Mouse (Mus musculus) CH12.LX (cell line): ENCODE data around the gene March10. TPM values are rescaled to one million over a fixed set of nuclear protein-coding genes. Genes with fewer than 3 reads are reported as not detected.

Experiments used
- DNase-seq: peaks from one replicate; pipeline ENCODE4 v3.0.0-alpha.2; 2013; ENCODE audit errors: extremely low read depth
- H3K27ac ChIP-seq: 2 replicates; pipeline ENCODE4 v1.5.1; 2012; ENCODE audit warnings: low read depth, mild to moderate bottlenecking, control low read depth, moderate library complexity; ENCODE audit not compliant: insufficient read depth
- H3K27me3 ChIP-seq: replicated peaks from 2 replicates; pipeline ENCODE3; 2012; ENCODE audit warnings: inconsistent platforms
- H3K36me3 ChIP-seq, 2 experiments: replicated peaks in 1 of 2; 2 replicates each; pipeline versions ENCODE3 to v1.6.1; 2012; ENCODE audit warnings: inconsistent platforms in 1 of 2, low read length in 1 of 2, mild to moderate bottlenecking in 1 of 2, mixed read lengths in 1 of 2, moderate library complexity in 1 of 2; ENCODE audit not compliant: control insufficient read depth in 1 of 2, insufficient read depth in 1 of 2
- H3K4me1 ChIP-seq, 2 experiments: 2 replicates each; pipeline ENCODE4 v1.6.1; 2012; ENCODE audit warnings: inconsistent platforms in 1 of 2, moderate library complexity in 1 of 2; ENCODE audit not compliant: insufficient read depth in 2 of 2, control insufficient read depth in 1 of 2
- H3K4me2 ChIP-seq: 2 replicates; pipeline ENCODE4 v1.6.1; 2012; ENCODE audit warnings: low read depth, mild to moderate bottlenecking, control low read depth; ENCODE audit not compliant: poor library complexity, insufficient read depth, severe bottlenecking
- H3K4me3 ChIP-seq, 3 experiments: fragments of 150-350 bp in 1 of 3; sonication (generic) in 1 of 3; replicated peaks in 1 of 3; 2 replicates each; pipeline versions ENCODE3 to v1.5.1; 2011 to 2012; ENCODE audit warnings: low read depth in 2 of 3, low read length in 2 of 3, mild to moderate bottlenecking in 2 of 3, moderate library complexity in 2 of 3, control low read depth in 1 of 3, improper control_type of control experiment in 1 of 3, inconsistent platforms in 1 of 3, mixed read lengths in 1 of 3; ENCODE audit not compliant: poor library complexity in 1 of 3
- H3K79me2 ChIP-seq: replicated peaks from 2 replicates; pipeline ENCODE4 v1.6.1; 2012; ENCODE audit warnings: mild to moderate bottlenecking, moderate library complexity; ENCODE audit not compliant: control insufficient read depth, poor library complexity, insufficient read depth, severe bottlenecking; ENCODE audit errors: extremely low read depth
- H3K9ac ChIP-seq: 2 replicates; pipeline ENCODE4 v1.6.1; 2012; ENCODE audit warnings: low read depth, mild to moderate bottlenecking, control low read depth, moderate library complexity; ENCODE audit not compliant: insufficient read depth
- H3K9me3 ChIP-seq: replicated peaks from 2 replicates; pipeline ENCODE3; 2012; ENCODE audit warnings: low read length, inconsistent platforms, mixed read lengths
- BHLHE40 ChIP-seq: IDR thresholded peaks from 2 replicates; pipeline ENCODE4 v1.6.1; 2011; ENCODE audit warnings: mild to moderate bottlenecking, low read depth, low read length, improper control_type of control experiment
- CHD2 ChIP-seq: IDR thresholded peaks from 2 replicates; pipeline ENCODE4 v1.6.1; 2011; ENCODE audit warnings: low read length, improper control_type of control experiment
- E2F4 ChIP-seq: IDR thresholded peaks from 2 replicates; pipeline ENCODE4 v1.6.1; 2011; ENCODE audit warnings: low read depth, low read length, improper control_type of control experiment; ENCODE audit not compliant: insufficient replicate concordance
- ETS1 ChIP-seq: conservative IDR thresholded peaks from 2 replicates; pipeline ENCODE4 v1.6.1; 2012; ENCODE audit warnings: low read depth, mild to moderate bottlenecking, inconsistent platforms, low read length, improper control_type of control experiment, moderate library complexity
- GABPA ChIP-seq: IDR thresholded peaks from 2 replicates; pipeline ENCODE4 v1.6.1; 2012; ENCODE audit warnings: low read depth, low read length, improper control_type of control experiment, inconsistent platforms; ENCODE audit not compliant: insufficient replicate concordance
- HCFC1 ChIP-seq: IDR thresholded peaks from 2 replicates; pipeline ENCODE4 v1.6.1; 2012; ENCODE audit warnings: low read depth, mild to moderate bottlenecking, inconsistent platforms, low read length, improper control_type of control experiment
- IRF4 ChIP-seq: IDR thresholded peaks from 2 replicates; pipeline ENCODE4 v1.6.1; 2014; ENCODE audit warnings: low read depth, mild to moderate bottlenecking, inconsistent platforms, low read length, improper control_type of control experiment
- JUN ChIP-seq: IDR thresholded peaks from 2 replicates; pipeline ENCODE4 v1.6.1; 2011; ENCODE audit warnings: low read depth, mild to moderate bottlenecking, low read length, improper control_type of control experiment, moderate library complexity; ENCODE audit not compliant: insufficient read depth
- JUND ChIP-seq: conservative IDR thresholded peaks from 2 replicates; pipeline ENCODE4 v1.6.1; 2011; ENCODE audit warnings: low read depth, low read length, improper control_type of control experiment
- KAT2A ChIP-seq: IDR thresholded peaks from 2 replicates; pipeline ENCODE4 v1.6.1; 2012; ENCODE audit warnings: low read length, improper control_type of control experiment, inconsistent platforms; ENCODE audit not compliant: insufficient replicate concordance
- MAX ChIP-seq: IDR thresholded peaks from 2 replicates; pipeline ENCODE4 v1.6.1; 2011; ENCODE audit warnings: low read length, improper control_type of control experiment
- MAZ ChIP-seq: IDR thresholded peaks from 2 replicates; pipeline ENCODE4 v1.6.1; 2012; ENCODE audit warnings: low read depth, mild to moderate bottlenecking, inconsistent platforms, low read length, improper control_type of control experiment, moderate library complexity
- MEF2A ChIP-seq: IDR thresholded peaks from 2 replicates; pipeline ENCODE4 v1.6.1; 2014; ENCODE audit warnings: low read depth, mild to moderate bottlenecking, inconsistent platforms, low read length, improper control_type of control experiment, borderline replicate concordance
- MYC ChIP-seq: IDR thresholded peaks from 2 replicates; pipeline ENCODE4 v1.6.1; 2011; ENCODE audit warnings: low read depth, mild to moderate bottlenecking, improper control_type of control experiment, low read length
- NELFE ChIP-seq: IDR thresholded peaks from 2 replicates; pipeline ENCODE4 v1.6.1; 2011; ENCODE audit warnings: low read depth, low read length, improper control_type of control experiment
- NRF1 ChIP-seq: IDR thresholded peaks from 2 replicates; pipeline ENCODE4 v1.6.1; 2014; ENCODE audit warnings: low read depth, mild to moderate bottlenecking, inconsistent platforms, low read length, improper control_type of control experiment, moderate library complexity
- PAX5 ChIP-seq: IDR thresholded peaks from 2 replicates; pipeline ENCODE4 v1.6.1; 2012; ENCODE audit warnings: low read length, inconsistent platforms, mixed read lengths
- POLR2A ChIP-seq: IDR thresholded peaks from 2 replicates; pipeline ENCODE4 v1.6.1; 2011; ENCODE audit warnings: low read depth, mild to moderate bottlenecking, improper control_type of control experiment, low read length
- POLR2AphosphoS2 ChIP-seq: IDR thresholded peaks from 2 replicates; pipeline ENCODE4 v1.6.1; 2011; ENCODE audit warnings: low read depth, low read length, improper control_type of control experiment
- RAD21 ChIP-seq: IDR thresholded peaks from 2 replicates; pipeline ENCODE4 v1.6.1; 2011; ENCODE audit warnings: low read depth, mild to moderate bottlenecking, low read length, improper control_type of control experiment, moderate library complexity
- RCOR1 ChIP-seq: conservative IDR thresholded peaks from 2 replicates; pipeline ENCODE4 v1.6.1; 2012; ENCODE audit warnings: low read depth, mild to moderate bottlenecking, inconsistent platforms, low read length, improper control_type of control experiment
- SIN3A ChIP-seq: IDR thresholded peaks from 2 replicates; pipeline ENCODE4 v1.6.1; 2012; ENCODE audit warnings: low read length, improper control_type of control experiment, inconsistent platforms
- SMC3 ChIP-seq: IDR thresholded peaks from 2 replicates; pipeline ENCODE4 v1.6.1; 2011; ENCODE audit warnings: low read depth, low read length, improper control_type of control experiment
- TCF12 ChIP-seq: IDR thresholded peaks from 2 replicates; pipeline ENCODE4 v1.6.1; 2014; ENCODE audit warnings: low read depth, mild to moderate bottlenecking, inconsistent platforms, low read length, improper control_type of control experiment
- UBTF ChIP-seq: IDR thresholded peaks from 2 replicates; pipeline ENCODE4 v1.6.1; 2012; ENCODE audit warnings: low read depth, mild to moderate bottlenecking, inconsistent platforms, low read length, improper control_type of control experiment, moderate library complexity
- ZKSCAN1 ChIP-seq: IDR thresholded peaks from 2 replicates; pipeline ENCODE4 v1.6.1; 2012; ENCODE audit warnings: low read depth, inconsistent platforms, low read length, improper control_type of control experiment, borderline replicate concordance
- ZMIZ1 ChIP-seq: IDR thresholded peaks from 2 replicates; pipeline ENCODE4 v1.6.1; 2012; ENCODE audit warnings: low read depth, mild to moderate bottlenecking, inconsistent platforms, low read length, improper control_type of control experiment
- ZNF384 ChIP-seq: IDR thresholded peaks from 2 replicates; pipeline ENCODE4 v1.6.1; 2012; ENCODE audit warnings: low read depth, low read length, improper control_type of control experiment, inconsistent platforms
- dilution Hi-C: fragments of 300-500 bp; cut with MboI; formaldehyde crosslinking; loops from 2 replicates; pipeline ENCODE4 v1.14.3; 2020; ENCODE audit warnings: low sequenced_read_pairs; ENCODE audit not compliant: extremely low pct_unique_long_range_greater_than_20kb, extremely low pct_ligation_motif_present
- in situ Hi-C: fragments of 300-500 bp; cut with MboI; formaldehyde crosslinking; loops from 3 replicates; pipeline ENCODE4 v1.14.3; 2019; ENCODE audit warnings: low sequenced_read_pairs, low pct_ligation_motif_present, low pct_unique_long_range_greater_than_20kb, mixed read lengths
- polyA plus RNA-seq: library from polyadenylated mRNA; unstranded; fragments of >175 nt; gene quantifications from 2 replicates; pipeline ENCODE4 v1.2.1, GENCODE M21; 2012; ENCODE audit warnings: low read depth; ENCODE audit not compliant: insufficient read length
- total RNA-seq, 2 experiments: library from RNA; depleted of rRNA; stranded (reverse); fragments of 300-350 nt in 1 of 2; fragments of >200 nt in 1 of 2; gene quantifications; 2 replicates each; pipeline ENCODE4 v1.2.3; 2012 to 2014

The March10 gene
- total and polyA plus RNA-seq, 3 experiments, result not detected

GRCm38 (mm10) chr11:105414009-105414408, 42.5 kb downstream of the March10 start:
- in situ Hi-C loops, result no loop called here
- Histone ChIP-seq H3K27ac (no peak overlapping the region), H3K27me3 (peaks cover 3% of the 10 kb centered on the region)
- TF ChIP-seq ETS1 (no peak), MAX (no peak), SMC3 (no peak), SIN3A (no peak), KAT2A (no peak), CHD2 (no peak), JUND (no peak), UBTF (no peak), MYC (no peak), MAZ (no peak), BHLHE40 (no peak), ZKSCAN1 (no peak), RAD21 (no peak)
- TF ChIP-seq, all 38 proteins: peak for 0
- Histone ChIP-seq H3K9ac (no peak overlapping the region), H3K36me3 (no peaks in the 10 kb centered on the region), H3K9me3 (no peaks in the 10 kb centered on the region), H3K4me3 (no peak overlapping the region), H3K4me2 (no peak overlapping the region), H3K4me1 (peaks cover 4 to 25% of the 10 kb centered on the region in 2 experiments), H3K79me2 (no peaks in the 10 kb centered on the region)
- DNase-seq, result no peak
- dilution Hi-C loops, result no loop called here

- no peaks in the 10 kb centered on the region for H3K9me3 ChIP-seq
- TF ChIP-seq MYC (0 out of 2 replicates have a peak, but pooled peaks have one; percentile 15), JUN (no peak), UBTF (no peak), MAZ (no peak), ZMIZ1 (no peak), ETS1 (0 out of 2 replicates have a peak, but pooled peaks have one; percentile 52), E2F4 (no peak), JUND (no peak), RCOR1 (no peak), HCFC1 (no peak), ZKSCAN1 (no peak), TCF12 (no peak), RAD21 (no peak), GABPA (no peak), PAX5 (no peak), BHLHE40 (peak; percentile 97), MAX (peak; percentile 13; the same call in 1 of the 2 replicates), NELFE (no peak), NRF1 (no peak), KAT2A (no peak), ZNF384 (no peak), POLR2A (no peak), MEF2A (no peak), IRF4 (no peak), POLR2AphosphoS2 (no peak)
- TF ChIP-seq, all 38 proteins: peak for 4
- dilution Hi-C loops (no loop called here), in situ Hi-C loops (no loop called here)
- DNase-seq, result peak; percentile 53
- H3K4me2 ChIP-seq, result peak overlapping the region; percentile 74
- peaks cover 3% of the 10 kb centered on the region for H3K27me3 ChIP-seq
- H3K4me3 ChIP-seq, result no peak overlapping the region
- H3K9ac ChIP-seq, result no peak overlapping the region
- H3K36me3 ChIP-seq, result no peaks in the 10 kb centered on the region
- H3K4me1 ChIP-seq, result peaks cover 5 to 22% of the 10 kb centered on the region in 2 experiments
- no peak overlapping the region for H3K27ac ChIP-seq
- H3K79me2 ChIP-seq, result no peaks in the 10 kb centered on the region
Observed at GRCm38 (mm10) chr11:105409408-105409807, 47.1 kb downstream of the March10 start.
